Mouse (Mus musculus) olfactory bulb, adult 2 months (tissue): Measurements from ENCODE around the gene Mrm3.

Experiments used
- CTCF ChIP-seq: fragments of 200-500 bp; IDR thresholded peaks from 2 replicates; pipeline ENCODE4 v1.5.1; 2012; ENCODE audit warnings: low read depth, mild to moderate bottlenecking, low read length, moderate library complexity; ENCODE audit not compliant: insufficient read depth
- POLR2A ChIP-seq: fragments of 200-500 bp; IDR thresholded peaks from 2 replicates; pipeline ENCODE4 v1.6.1; 2012; ENCODE audit warnings: mild to moderate bottlenecking, low read depth, low read length, moderate library complexity; ENCODE audit not compliant: insufficient read depth

DNA sequence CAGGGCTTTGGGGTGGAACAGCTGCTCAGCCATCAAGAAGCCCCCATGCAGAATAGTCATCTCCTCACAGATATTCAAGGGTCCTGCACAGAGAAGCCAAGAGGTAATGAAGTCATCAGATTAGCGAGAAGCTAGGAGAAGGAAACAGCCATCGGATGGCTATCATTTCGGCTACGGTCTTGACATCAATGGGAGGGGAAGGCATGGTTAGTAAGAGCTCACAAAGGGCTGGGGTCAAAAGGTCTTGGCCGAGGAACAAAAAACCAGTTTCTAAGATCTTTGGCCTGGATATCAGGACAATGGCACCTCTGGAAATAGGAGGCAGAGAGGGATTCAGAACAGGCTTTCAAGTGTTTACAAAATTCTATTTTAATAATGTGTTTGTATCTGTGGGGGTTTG is 29.7 kb upstream of the Mrm3 start:
- no peak for TF ChIP-seq POLR2A
- TF ChIP-seq CTCF = no peak
